In the genomic region with DNA sequence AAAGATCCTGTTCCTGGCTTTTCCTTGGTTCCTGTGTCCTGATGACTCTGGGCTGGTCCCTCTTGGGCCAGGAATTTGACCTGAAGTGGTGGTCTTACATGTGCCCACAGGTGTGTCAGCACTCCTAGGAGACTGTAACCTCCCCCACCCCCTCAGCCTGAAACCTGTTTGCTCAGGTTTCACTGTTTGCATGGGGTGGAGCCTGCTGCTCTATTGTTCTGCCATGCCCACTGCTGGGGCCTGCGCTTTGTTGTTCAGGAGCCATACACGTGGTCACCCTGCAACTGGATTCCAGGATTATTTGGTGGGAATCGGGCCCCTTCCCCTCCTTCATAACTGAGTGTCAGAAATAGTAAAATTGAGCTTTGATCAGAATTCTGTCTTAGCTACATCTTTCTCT, we compare ENCODE assay signal across 8 mouse cellular contexts.
DNase-seq lines count a peak whose midpoint lies in the region; ATAC-seq and TF ChIP-seq lines count a peak whose summit lies in the region.
"Not testable (repeated sequence)": the region's sequence is repeated elsewhere in the genome, so short reads cannot be mapped to it uniquely, and the experiment has no call there.

No protein-coding gene starts in this region.

- H3K4me1 ChIP-seq in ES-Bruce4 (ENCODE audit: control insufficient read depth, insufficient read depth, low read length); ES-E14 (ENCODE audit: control insufficient read depth in 2 of 2, insufficient read depth in 2 of 2, low read length in 2 of 2, poor library complexity in 1 of 2); lung, embryonic 15.5 days; stomach, embryonic 16.5 days (ENCODE audit: control insufficient read depth, insufficient read depth, low read length); stomach, postnatal 0 days (replicated peaks; ENCODE audit: control insufficient read depth, insufficient read depth): not testable (repeated sequence)

- TF ChIP-seq EP300 in ES-Bruce4 (IDR thresholded peaks at IDR 0.05; ENCODE audit: insufficient read depth, low read depth, low read length) = peak; percentile 71; the same call in 1 of the 2 replicates
- TF ChIP-seq EP300 in stomach, postnatal 0 days (optimal IDR thresholded peaks at IDR 0.05) = not testable (repeated sequence)

- H3K36me3 ChIP-seq in ES-Bruce4 (ENCODE audit: control insufficient read depth, insufficient read depth, low read length, poor library complexity, severe bottlenecking); ES-E14 (ENCODE audit: control insufficient read depth, insufficient read depth, low read length, poor library complexity, severe bottlenecking); lung, embryonic 15.5 days; stomach, embryonic 16.5 days (ENCODE audit: control insufficient read depth, insufficient read depth, low read length); stomach, postnatal 0 days (ENCODE audit: control insufficient read depth, insufficient read depth, low read length): not testable (repeated sequence)

- not testable (repeated sequence) for H3K4me2 ChIP-seq in lung, embryonic 15.5 days; stomach, embryonic 16.5 days (ENCODE audit: low read depth, low read length); stomach, postnatal 0 days (replicated peaks; ENCODE audit: low read depth)

- DNase-seq in ES-CJ7 (ENCODE audit: low read depth, low spot score) (peak; percentile 50), ES-E14 (ENCODE audit: low read depth, low spot score) (peak; percentile 9), R1 (ENCODE audit: low read depth, low spot score) (peak; percentile 43), ZHBTc4 (ENCODE audit: low read depth, low spot score) (peak; percentile 28)
- peak; percentile 16 for DNase-seq in stomach, postnatal 0 days (ENCODE audit: low spot score)

- not testable (repeated sequence) for H3K4me3 ChIP-seq in ES-Bruce4 (ENCODE audit: low read depth, low read length); ES-E14 (ENCODE audit: insufficient read depth in 1 of 2, low read depth in 1 of 2, low read length in 2 of 2, poor library complexity in 1 of 2, severe bottlenecking in 1 of 2); lung, embryonic 15.5 days; stomach, embryonic 16.5 days (replicated peaks; ENCODE audit: low read length); stomach, postnatal 0 days (ENCODE audit: low read depth, low read length)

- 0 out of 2 replicates have a peak, but pooled peaks have one; percentile 23 for ATAC-seq in lung, embryonic 15.5 days (ENCODE audit: borderline replicate concordance, extremely low read depth, low FRiP score, low TSS enrichment)
- peak; percentile 58; the same call in 1 of the 2 replicates for ATAC-seq in stomach, embryonic 16.5 days (ENCODE audit: insufficient read depth, low FRiP score)
- not testable (repeated sequence) for ATAC-seq in stomach, postnatal 0 days (ENCODE audit: low FRiP score, low TSS enrichment)

- not testable (repeated sequence) for H3K9me3 ChIP-seq in ES-Bruce4 (replicated peaks; ENCODE audit: control insufficient read depth, insufficient read depth, low read length, poor library complexity, severe bottlenecking); ES-E14 (ENCODE audit: control insufficient read depth, insufficient read depth, low read depth, low read length); lung, embryonic 15.5 days; stomach, embryonic 16.5 days (replicated peaks; ENCODE audit: control insufficient read depth, low read length); stomach, postnatal 0 days (ENCODE audit: control insufficient read depth, low read length)

- not testable (repeated sequence) for H3K27ac ChIP-seq in ES-Bruce4 (ENCODE audit: insufficient read depth, low read length); ES-E14 (ENCODE audit: insufficient read depth, low read depth, low read length, poor library complexity, severe bottlenecking); lung, embryonic 15.5 days; stomach, embryonic 16.5 days (ENCODE audit: low read length); stomach, postnatal 0 days (replicated peaks)

- not testable (repeated sequence) for TF ChIP-seq POLR2A in ES-Bruce4 (IDR thresholded peaks at IDR 0.05; ENCODE audit: insufficient read depth, low read length)

- H3K9ac ChIP-seq in ES-Bruce4 (ENCODE audit: low read depth, poor library complexity, severe bottlenecking); ES-E14 (ENCODE audit: insufficient read depth, low read depth, low read length, poor library complexity, severe bottlenecking); lung, embryonic 15.5 days; stomach, embryonic 16.5 days (ENCODE audit: low read length); stomach, postnatal 0 days (ENCODE audit: low read length): not testable (repeated sequence)

- not testable (repeated sequence) for H3K27me3 ChIP-seq in ES-Bruce4 (ENCODE audit: control insufficient read depth, insufficient read depth, low read length, poor library complexity, severe bottlenecking); lung, embryonic 15.5 days; stomach, embryonic 16.5 days (ENCODE audit: control insufficient read depth, insufficient read depth, low read length); stomach, postnatal 0 days (ENCODE audit: control insufficient read depth, insufficient read depth, low read length)

- WGBS in lung, embryonic 15.5 days = 47% methylated on average over 3 of the region's 3 CpGs
- WGBS in stomach, embryonic 16.5 days = 41% methylated on average over 3 of the region's 3 CpGs
- whole genome bisulfite sequencing in stomach, postnatal 0 days = 47% methylated on average over 3 of the region's 3 CpGs

- not testable (repeated sequence) for TF ChIP-seq CTCF in ES-Bruce4 (IDR thresholded peaks at IDR 0.05; ENCODE audit: low read depth, low read length); stomach, postnatal 0 days (IDR thresholded peaks at IDR 0.05; ENCODE audit: low read depth)

- in situ Hi-C loops in ES-E14 (cut with MboI; ENCODE audit: low sequenced_read_pairs in 2 of 2, unreplicated experiment in 2 of 2) = not testable (repeated sequence)
